Mouse (Mus musculus): ENCODE results near the gene Btbd10.

Btbd10 gene

GRCm38 (mm10) chr7:113368746-113369619 lies at the start of gene Btbd10:
TSS of gene Btbd10 (minus strand) at chr7:113369392.
- peak; percentile 98 for DNase-seq (ENCODE audit: low spot score in 2 of 2)

GRCm38 (mm10) chr7:113416536-113416935 lies 47.3 kb upstream of the Btbd10 start:
- no peak for DNase-seq (ENCODE audit: low spot score in 2 of 2)

- DNase-seq (ENCODE audit: low spot score in 2 of 2) = no peak
These were observed 46.1 kb upstream of the Btbd10 start for GRCm38 (mm10) chr7:113415256-113415655.

GRCm38 (mm10) chr7:113408712-113409111 lies 39.5 kb upstream of the Btbd10 start:
- no peak for DNase-seq (ENCODE audit: low spot score in 2 of 2)

DNA sequence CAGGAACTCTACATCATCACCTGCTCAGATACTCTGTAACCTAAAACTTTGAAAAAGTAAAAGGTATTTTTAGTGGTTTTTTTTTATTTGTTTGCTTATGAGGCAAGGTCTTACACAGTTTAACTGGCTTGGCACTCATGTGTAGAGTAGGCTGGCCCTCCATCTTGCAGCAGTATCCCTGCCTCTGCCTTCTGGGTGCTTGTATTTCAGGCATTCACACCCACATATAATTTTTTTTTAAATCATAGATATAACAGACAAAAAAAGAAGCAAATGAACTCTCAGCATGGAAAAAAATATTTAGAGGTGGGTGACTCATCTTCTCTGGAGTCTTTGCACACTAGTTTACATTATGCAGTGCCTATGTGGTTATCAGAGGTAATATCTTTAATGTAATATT lies 28.9 kb upstream of the Btbd10 start:
- DNase-seq (ENCODE audit: low spot score in 2 of 2) = no peak

- DNase-seq (ENCODE audit: low spot score in 2 of 2) = no peak
These were observed 27.5 kb upstream of the Btbd10 start for GRCm38 (mm10) chr7:113396661-113397060.

GRCm38 (mm10) chr7:113391619-113392018 lies 22.4 kb upstream of the Btbd10 start:
- DNase-seq (ENCODE audit: low spot score in 2 of 2) = no peak

- DNase-seq (ENCODE audit: low spot score in 2 of 2) = no peak
These were observed 19.3 kb upstream of the Btbd10 start, which contains the start of gene Pth for GRCm38 (mm10) chr7:113388470-113388869. TSS of gene Pth (minus strand) at chr7:113388570.

- DNase-seq (ENCODE audit: low spot score in 2 of 2) = peak; percentile 75 to 82
These were observed 8.9 kb upstream of the Btbd10 start for GRCm38 (mm10) chr7:113377875-113378658.

DNA sequence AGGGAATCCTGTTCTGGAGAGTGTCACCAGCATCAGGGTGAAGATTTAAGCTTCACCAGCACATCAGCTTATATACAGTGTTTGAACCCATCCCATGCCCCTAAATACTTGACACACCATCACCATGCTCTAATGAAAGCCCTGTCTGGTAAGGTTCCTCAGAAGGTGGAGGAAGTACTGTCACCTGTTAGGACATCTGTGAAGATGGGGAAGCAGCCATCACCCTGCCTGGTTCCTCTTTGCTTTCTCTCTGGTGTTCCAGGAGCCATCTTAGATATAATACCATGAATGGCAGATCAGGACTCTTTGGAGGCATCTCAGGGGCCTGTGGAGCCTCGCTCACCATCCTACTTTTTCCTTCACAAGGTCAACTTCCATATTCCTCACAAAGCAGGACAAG lies 3.5 kb upstream of the Btbd10 start:
- peak in 1 of 2 experiments; percentile 60 for DNase-seq (ENCODE audit: low spot score in 2 of 2)

- DNase-seq (ENCODE audit: low spot score in 2 of 2) = peak; percentile 84 to 91
These were observed 588 bp upstream of the Btbd10 start for GRCm38 (mm10) chr7:113369620-113370340.

DNA sequence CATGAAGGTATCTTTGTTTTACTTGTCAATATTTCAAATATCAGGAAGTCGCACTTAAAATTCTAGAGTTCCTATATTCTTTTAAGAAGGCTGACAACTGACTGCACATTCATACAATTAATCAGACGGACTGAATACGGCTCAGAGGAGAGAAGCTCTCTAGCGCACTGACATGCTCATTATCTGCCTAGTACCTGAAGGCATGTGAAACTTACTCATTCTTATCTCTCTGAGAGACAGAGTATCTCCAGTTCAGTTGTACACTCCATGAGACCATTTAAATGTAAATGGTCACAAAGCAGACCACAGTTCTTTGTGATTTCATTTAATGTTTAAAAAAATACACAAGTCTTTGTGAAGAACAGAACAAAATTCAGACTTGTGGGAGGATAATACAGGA lies 1.8 kb downstream of the Btbd10 start:
- DNase-seq (ENCODE audit: low spot score in 2 of 2) = no peak

GRCm38 (mm10) chr7:113349089-113349488 lies 20.1 kb downstream of the Btbd10 start:
- no peak for DNase-seq (ENCODE audit: low spot score in 2 of 2)

GRCm38 (mm10) chr7:113347694-113348093 lies 21.5 kb downstream of the Btbd10 start:
- no peak for DNase-seq (ENCODE audit: low spot score in 2 of 2)

DNA sequence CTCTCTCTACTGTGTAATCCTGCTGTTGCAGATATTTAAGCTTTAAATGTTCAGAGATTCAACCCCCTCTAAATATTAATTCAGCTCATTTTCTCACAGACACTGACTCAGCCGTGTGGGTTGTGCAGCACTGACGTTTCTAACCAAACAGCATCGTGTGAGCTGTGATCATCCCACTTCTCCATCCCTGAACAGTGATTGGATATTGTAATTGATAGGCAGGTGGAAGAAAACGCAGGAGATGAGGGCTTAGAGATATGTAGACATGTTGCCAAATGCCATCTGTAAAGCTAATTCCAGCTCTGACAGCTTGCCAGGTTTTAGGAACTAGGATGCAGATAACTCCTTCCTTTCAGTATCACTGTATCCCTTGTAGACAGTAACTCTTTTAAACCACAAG lies 21.9 kb downstream of the Btbd10 start:
- DNase-seq (ENCODE audit: low spot score in 2 of 2) = no peak

- DNase-seq (ENCODE audit: low spot score in 2 of 2) = no peak
These were observed 33.9 kb downstream of the Btbd10 start for GRCm38 (mm10) chr7:113335250-113335649.

DNA sequence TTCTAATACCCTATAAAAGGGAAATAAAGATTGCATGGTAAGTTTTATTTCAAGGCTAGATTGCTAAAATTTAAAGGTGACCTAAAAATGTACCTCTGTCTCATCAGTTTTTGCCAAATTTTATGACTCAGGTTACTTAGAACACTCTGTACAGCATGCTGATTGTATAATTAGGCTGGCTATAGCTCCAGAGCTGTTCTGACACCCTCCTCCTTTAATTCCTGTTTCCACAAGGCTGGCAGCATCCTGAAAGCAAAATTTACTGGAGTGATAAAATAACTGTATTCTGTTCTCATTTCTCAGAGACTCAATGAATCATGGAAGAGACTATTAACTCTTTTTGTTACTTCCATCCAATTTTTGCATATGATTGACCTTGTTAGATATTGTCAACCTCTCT lies 35.2 kb downstream of the Btbd10 start:
- no peak for DNase-seq (ENCODE audit: low spot score in 2 of 2)

- DNase-seq (ENCODE audit: low spot score in 2 of 2) = no peak
These were observed 49.1 kb downstream of the Btbd10 start for GRCm38 (mm10) chr7:113320128-113320527.

DNA sequence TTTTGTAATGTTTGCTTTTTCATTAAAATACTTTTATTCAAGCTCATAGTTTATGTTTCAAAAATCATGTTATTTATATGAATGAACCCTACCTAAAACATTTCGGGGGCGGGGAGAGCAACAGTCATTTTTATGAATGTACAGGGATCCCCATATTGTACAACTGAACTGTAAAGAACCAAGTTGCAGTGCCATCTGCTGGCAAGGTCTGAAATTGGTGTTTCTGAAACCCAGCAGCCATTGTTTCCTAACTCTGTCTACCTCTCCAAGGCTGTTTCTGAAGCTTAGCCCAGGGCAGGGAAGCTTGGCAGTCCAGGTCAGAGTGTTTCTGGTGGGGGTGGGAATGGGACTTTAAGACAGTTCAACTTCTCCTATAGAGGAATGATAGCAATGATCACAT lies 57.4 kb downstream of the Btbd10 start:
- peak; percentile 33 to 78 for DNase-seq (ENCODE audit: low spot score in 2 of 2)

DNA sequence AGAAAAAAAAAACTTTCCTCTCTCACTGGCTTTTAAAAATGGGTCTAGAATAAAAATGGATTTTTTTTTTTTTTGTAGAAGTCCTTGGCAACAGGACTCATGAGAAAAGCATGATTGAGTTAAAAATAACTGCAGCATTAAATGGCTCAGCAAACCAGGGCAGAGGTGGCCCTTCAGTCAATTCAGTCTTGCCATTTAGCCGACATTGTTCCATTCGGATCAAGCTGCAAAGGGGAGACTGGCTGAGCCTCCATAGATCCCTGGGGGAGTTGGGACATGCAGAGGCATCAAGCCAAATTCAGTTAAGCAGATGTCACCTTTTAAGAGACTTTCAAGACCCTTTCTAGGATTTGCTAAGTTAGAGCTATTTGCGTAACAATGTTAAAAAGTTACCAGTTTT lies 59.1 kb downstream of the Btbd10 start:
- DNase-seq (ENCODE audit: low spot score in 2 of 2) = no peak

DNA sequence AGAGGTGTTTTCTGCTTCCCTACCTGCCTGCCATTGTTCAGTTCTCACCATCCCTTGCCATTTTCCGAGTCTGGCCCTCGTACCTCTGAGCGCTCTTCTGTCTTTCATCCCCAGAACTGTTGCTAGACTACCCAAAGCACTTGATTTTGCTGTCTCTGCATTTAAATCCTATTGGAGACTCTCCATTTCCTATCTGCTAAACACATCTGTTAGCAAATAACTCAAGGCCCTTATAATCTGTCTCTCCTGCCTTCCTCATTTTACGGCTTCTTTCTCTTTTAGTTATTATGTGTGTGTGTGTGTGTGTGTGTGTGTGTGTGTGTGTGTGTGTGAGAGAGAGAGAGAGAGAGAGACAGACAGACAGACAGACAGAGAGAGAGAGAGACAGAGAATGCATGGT lies 71.4 kb downstream of the Btbd10 start:
- DNase-seq (ENCODE audit: low spot score in 2 of 2) = no peak

All from spleen, postnatal 4 days (tissue).